Mouse (Mus musculus): ENCODE results near the gene Rprml. TPM values are rescaled to one million over a fixed set of nuclear protein-coding genes. Genes with fewer than 3 reads are reported as not detected.
"Not testable (repeated sequence)": the region's sequence is repeated elsewhere in the genome, so short reads cannot be mapped to it uniquely, and the experiment has no call there.

Gene Rprml
- polyA plus RNA-seq, 1 experiment from 2014 or later: 2.3 TPM

DNA sequence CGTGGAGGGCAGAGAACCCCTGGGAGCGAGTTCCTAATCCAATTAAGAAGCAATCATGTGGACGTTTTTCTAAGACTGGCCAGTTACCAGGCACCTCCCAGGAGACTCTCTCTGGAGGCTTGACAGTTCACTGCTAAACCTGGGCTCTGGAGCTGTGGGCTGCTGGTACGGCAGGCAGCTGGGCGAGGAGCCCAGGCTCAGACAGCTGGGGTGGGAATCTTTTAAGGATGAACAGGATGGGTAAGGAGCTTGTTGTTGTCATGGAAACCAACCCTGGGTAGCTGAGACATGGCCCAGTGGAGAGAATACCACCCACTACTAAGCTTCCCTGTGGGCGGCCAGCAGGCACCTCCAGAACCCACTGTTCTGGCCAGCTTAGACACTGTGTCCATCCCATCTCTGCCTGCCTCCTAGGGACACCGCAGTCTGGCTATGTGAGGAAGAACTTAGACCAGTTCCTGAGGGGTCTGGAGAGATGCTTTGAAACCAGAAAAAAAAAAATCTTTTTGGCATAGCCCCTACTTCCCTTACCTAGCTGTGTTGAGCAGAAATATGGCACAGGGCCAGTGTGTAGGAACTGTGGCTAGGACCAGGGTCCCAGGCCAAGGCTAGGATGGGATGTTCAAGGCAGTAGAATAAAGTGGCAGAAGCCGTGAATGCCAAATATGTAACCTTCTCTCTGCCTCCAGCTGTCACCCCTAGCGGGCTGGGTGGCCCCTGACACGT, 17.0 kb downstream of the Rprml start:
- no peaks in the 10 kb centered on the region for H3K9me3 ChIP-seq (ENCODE audit: control insufficient read depth)
- 38% methylated on average over 10 of the region's 10 CpGs for WGBS
- no peak overlapping the region for H3K4me2 ChIP-seq (replicated peaks; ENCODE audit: low read depth)
- no peak overlapping the region for H3K9ac ChIP-seq (ENCODE audit: low read depth, low read length)
- no peaks in the 10 kb centered on the region for H3K4me1 ChIP-seq (replicated peaks; ENCODE audit: control insufficient read depth, insufficient read depth, low read length)
- no peak for ATAC-seq
- H3K4me3 ChIP-seq (ENCODE audit: low read depth, low read length): no peak overlapping the region
- no peak overlapping the region for H3K27ac ChIP-seq (ENCODE audit: low read depth, low read length)
- H3K27me3 ChIP-seq (replicated peaks; ENCODE audit: control insufficient read depth, insufficient read depth, low read length): no peaks in the 10 kb centered on the region
- H3K36me3 ChIP-seq (ENCODE audit: control insufficient read depth, insufficient read depth): no peaks in the 10 kb centered on the region
- TF ChIP-seq CTCF (IDR thresholded peaks at IDR 0.05; ENCODE audit: low read depth): no peak

DNA sequence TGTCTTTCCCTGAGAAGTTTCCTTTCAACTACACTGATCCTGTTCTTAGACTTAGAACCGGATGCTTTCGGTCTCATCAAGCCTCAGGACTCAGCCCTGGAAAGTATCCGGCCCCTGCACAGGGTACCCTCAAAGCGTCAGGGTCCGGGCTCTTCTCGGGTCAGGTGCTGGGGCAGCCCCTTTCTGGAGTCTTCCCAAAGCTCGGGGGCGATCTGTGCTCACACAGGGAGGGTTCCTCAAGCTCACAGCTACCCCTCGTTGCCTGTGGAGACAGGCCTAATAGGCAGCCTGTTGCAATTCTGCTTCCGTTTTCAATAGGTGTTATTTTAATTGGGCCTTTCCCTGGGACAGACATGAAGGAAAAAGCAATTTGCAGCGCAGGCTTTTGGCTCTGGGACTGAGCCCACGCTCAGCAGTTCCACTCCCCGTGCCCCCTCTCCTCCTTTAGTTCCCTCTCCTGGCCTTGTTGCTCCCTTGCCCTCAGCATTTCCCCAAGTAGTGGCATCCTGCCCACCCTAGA, 17.6 kb downstream of the Rprml start:
- no peak for ATAC-seq
- no peaks in the 10 kb centered on the region for H3K4me1 ChIP-seq (replicated peaks; ENCODE audit: control insufficient read depth, insufficient read depth, low read length)
- no peak overlapping the region for H3K27ac ChIP-seq (ENCODE audit: low read depth, low read length)
- no peaks in the 10 kb centered on the region for H3K9me3 ChIP-seq (ENCODE audit: control insufficient read depth)
- no peak overlapping the region for H3K4me3 ChIP-seq (ENCODE audit: low read depth, low read length)
- no peaks in the 10 kb centered on the region for H3K36me3 ChIP-seq (ENCODE audit: control insufficient read depth, insufficient read depth)
- H3K9ac ChIP-seq (ENCODE audit: low read depth, low read length): no peak overlapping the region
- 66% methylated on average over 13 of the region's 13 CpGs for WGBS
- H3K4me2 ChIP-seq (replicated peaks; ENCODE audit: low read depth): no peak overlapping the region
- no peak for TF ChIP-seq CTCF (IDR thresholded peaks at IDR 0.05; ENCODE audit: low read depth)
- no peaks in the 10 kb centered on the region for H3K27me3 ChIP-seq (replicated peaks; ENCODE audit: control insufficient read depth, insufficient read depth, low read length)

GRCm38 (mm10) chr11:103675556-103675955, 26.2 kb downstream of the Rprml start:
- TF ChIP-seq CTCF (IDR thresholded peaks at IDR 0.05; ENCODE audit: low read depth): peak; percentile 88
- Histone ChIP-seq H3K4me3 (ENCODE audit: low read depth, low read length) (no peak overlapping the region), H3K9me3 (ENCODE audit: control insufficient read depth) (no peaks in the 10 kb centered on the region), H3K36me3 (ENCODE audit: control insufficient read depth, insufficient read depth) (peaks cover 30% of the 10 kb centered on the region), H3K4me1 (replicated peaks; ENCODE audit: control insufficient read depth, insufficient read depth, low read length) (no peaks in the 10 kb centered on the region), H3K9ac (ENCODE audit: low read depth, low read length) (no peak overlapping the region), H3K27me3 (replicated peaks; ENCODE audit: control insufficient read depth, insufficient read depth, low read length) (no peaks in the 10 kb centered on the region), H3K27ac (ENCODE audit: low read depth, low read length) (no peak overlapping the region), H3K4me2 (replicated peaks; ENCODE audit: low read depth) (no peak overlapping the region)
- 43% methylated on average over 3 of the region's 3 CpGs for WGBS
- 0 out of 2 replicates have a peak, but pooled peaks have one; percentile 17 for ATAC-seq

GRCm38 (mm10) chr11:103677042-103677441, 27.7 kb downstream of the Rprml start:
- H3K9me3 ChIP-seq (ENCODE audit: control insufficient read depth); H3K9ac ChIP-seq (ENCODE audit: low read depth, low read length); H3K27me3 ChIP-seq (replicated peaks; ENCODE audit: control insufficient read depth, insufficient read depth, low read length); H3K4me1 ChIP-seq (replicated peaks; ENCODE audit: control insufficient read depth, insufficient read depth, low read length); H3K27ac ChIP-seq (ENCODE audit: low read depth, low read length); H3K4me2 ChIP-seq (replicated peaks; ENCODE audit: low read depth); H3K4me3 ChIP-seq (ENCODE audit: low read depth, low read length); ATAC-seq: not testable (repeated sequence)
- peak; percentile 77 for TF ChIP-seq CTCF (IDR thresholded peaks at IDR 0.05; ENCODE audit: low read depth)
- H3K36me3 ChIP-seq (ENCODE audit: control insufficient read depth, insufficient read depth): peaks cover 44% of the 10 kb centered on the region
- 47% methylated on average over 2 of the region's 2 CpGs for WGBS

DNA sequence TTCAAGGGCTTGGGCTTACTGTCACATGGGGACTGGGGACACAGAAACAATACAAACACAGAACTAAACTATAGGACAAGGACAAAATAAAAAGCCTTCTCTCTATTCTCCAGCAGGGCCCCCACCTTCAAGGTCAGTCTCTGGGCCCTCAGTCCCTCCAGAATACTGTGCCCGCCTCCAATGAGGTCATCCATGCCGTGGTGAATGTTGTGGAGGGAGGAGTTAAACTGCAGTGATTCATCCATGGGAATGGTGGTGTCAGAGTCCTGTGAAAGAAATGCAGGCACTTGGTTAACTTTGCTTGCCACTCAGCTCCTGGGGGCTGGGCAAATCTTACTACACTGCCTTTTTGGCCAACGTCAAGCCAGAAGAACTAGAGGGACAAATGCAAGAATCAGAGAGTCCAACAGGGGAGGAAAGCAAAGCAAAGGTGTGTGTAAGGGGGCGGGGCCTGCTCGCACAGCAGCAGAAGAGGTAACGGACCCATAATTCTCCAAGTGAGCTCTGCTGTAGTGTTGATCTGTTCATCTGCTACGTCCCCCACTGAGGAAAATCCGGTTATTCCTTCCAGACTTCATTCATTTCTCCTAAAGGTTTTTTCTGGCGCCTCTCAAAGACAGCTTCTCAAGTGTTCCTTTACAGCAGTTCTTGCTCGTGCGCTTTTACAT, 34.4 kb downstream of the Rprml start:
- Histone ChIP-seq H3K27me3 (replicated peaks; ENCODE audit: control insufficient read depth, insufficient read depth, low read length) (no peaks in the 10 kb centered on the region), H3K4me2 (replicated peaks; ENCODE audit: low read depth) (no peak overlapping the region), H3K9me3 (ENCODE audit: control insufficient read depth) (no peaks in the 10 kb centered on the region), H3K36me3 (ENCODE audit: control insufficient read depth, insufficient read depth) (peaks cover 95% of the 10 kb centered on the region), H3K9ac (ENCODE audit: low read depth, low read length) (0 out of 2 replicates have a peak overlapping the region, but pooled peaks have one; percentile 11), H3K4me1 (replicated peaks; ENCODE audit: control insufficient read depth, insufficient read depth, low read length) (no peaks in the 10 kb centered on the region), H3K4me3 (ENCODE audit: low read depth, low read length) (no peak overlapping the region), H3K27ac (ENCODE audit: low read depth, low read length) (peak overlapping the region; percentile 54)
- 55% methylated on average over 11 of the region's 11 CpGs for WGBS
- no peak for TF ChIP-seq CTCF (IDR thresholded peaks at IDR 0.05; ENCODE audit: low read depth)
- ATAC-seq: peak; percentile 80

DNA sequence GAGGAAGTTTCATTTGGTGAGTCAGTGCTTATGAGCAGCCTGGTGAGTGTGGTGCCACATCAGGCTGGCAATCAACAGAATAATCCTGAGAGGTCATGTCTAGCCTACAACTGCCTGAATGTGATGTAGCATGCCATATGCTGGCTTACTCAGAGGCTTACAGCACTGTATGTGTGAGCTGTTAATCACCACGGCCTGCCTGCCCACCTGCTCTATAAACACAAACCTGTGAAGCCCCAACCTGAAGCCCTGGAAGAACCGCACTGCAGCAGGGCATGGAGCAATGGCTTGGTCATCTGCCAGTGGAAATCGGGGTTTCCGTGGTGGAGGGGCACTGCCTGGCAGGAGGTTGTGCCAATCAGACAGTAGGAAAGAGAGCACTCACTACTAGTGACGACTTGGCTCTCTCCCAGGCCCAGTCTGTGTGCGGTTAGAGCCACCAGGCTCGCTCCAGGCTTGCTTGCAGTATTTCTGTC, 35.9 kb downstream of the Rprml start:
- no peak overlapping the region for H3K9ac ChIP-seq (ENCODE audit: low read depth, low read length)
- no peaks in the 10 kb centered on the region for H3K27me3 ChIP-seq (replicated peaks; ENCODE audit: control insufficient read depth, insufficient read depth, low read length)
- 0 out of 2 replicates have a peak, but pooled peaks cover 1% of the 10 kb centered on the region for H3K4me1 ChIP-seq (replicated peaks; ENCODE audit: control insufficient read depth, insufficient read depth, low read length)
- H3K4me3 ChIP-seq (ENCODE audit: low read depth, low read length): no peak overlapping the region
- TF ChIP-seq CTCF (IDR thresholded peaks at IDR 0.05; ENCODE audit: low read depth): no peak
- no peaks in the 10 kb centered on the region for H3K9me3 ChIP-seq (ENCODE audit: control insufficient read depth)
- H3K4me2 ChIP-seq (replicated peaks; ENCODE audit: low read depth): no peak overlapping the region
- H3K36me3 ChIP-seq (ENCODE audit: control insufficient read depth, insufficient read depth): peaks cover 83% of the 10 kb centered on the region
- no peak for ATAC-seq
- H3K27ac ChIP-seq (ENCODE audit: low read depth, low read length): peak overlapping the region; percentile 60; the same call in 1 of the 2 replicates
- whole genome bisulfite sequencing: 87% methylated on average over 7 of the region's 7 CpGs

All from intestine, postnatal 0 days (tissue).